Comparison of ENCODE assay signal across 7 mouse cellular contexts in genomic region chr13:52531121-52531520, GRCm38 (mm10). TPM values are rescaled to one million over a fixed set of nuclear protein-coding genes. Genes with fewer than 3 reads are reported as not detected.
DNase-seq lines count a peak whose midpoint lies in the region; ATAC-seq and TF ChIP-seq lines count a peak whose summit lies in the region.

Gene Diras2 (minus strand): TSS chr13:52531279.

- DNase-seq in lung, embryonic 14.5 days: no peak
- DNase-seq in lung, postnatal 10 days: no peak
- DNase-seq in fat pad, adult 2 months (ENCODE audit: extremely low read depth, low read depth, low spot score): peak; percentile 70
- no peak for DNase-seq in layer of hippocampus, postnatal 14 days (ENCODE audit: low spot score in 2 of 2)
- DNase-seq in adipocyte (ENCODE audit: low spot score): no peak

- peak within 1 kb of the TSS; percentile 44 for H3K4me3 ChIP-seq in lung, embryonic 14.5 days (ENCODE audit: low read depth, low read length)
- no peak within 1 kb of the TSS for H3K4me3 ChIP-seq in myocyte

- no peaks in the 10 kb centered on the region for H3K4me1 ChIP-seq in lung, embryonic 14.5 days (ENCODE audit: insufficient read depth)

- H3K79me2 ChIP-seq in myocyte (ENCODE audit: control insufficient read depth, insufficient read depth): no peaks in the 10 kb centered on the region

- H3K27me3 ChIP-seq in lung, embryonic 14.5 days (ENCODE audit: insufficient read depth, low read length): peaks cover 22% of the 10 kb centered on the region
- no peaks in the 10 kb centered on the region for H3K27me3 ChIP-seq in myocyte (ENCODE audit: control insufficient read depth, insufficient read depth, insufficient read length)

- WGBS in lung, embryonic 14.5 days: 36% methylated on average over 9 of the region's 9 CpGs

- TF ChIP-seq POLR2A in myocyte (IDR thresholded peaks at IDR 0.05; ENCODE audit: insufficient read length, low read depth): no peak

- H3K4me2 ChIP-seq in lung, embryonic 14.5 days: peak within 1 kb of the TSS; percentile 96
- H3K4me2 ChIP-seq in myocyte (ENCODE audit: low read depth): peak within 1 kb of the TSS; percentile 60

- H3K36me3 ChIP-seq in lung, embryonic 14.5 days (ENCODE audit: insufficient read depth): no peaks in the 10 kb centered on the region
- H3K36me3 ChIP-seq in myocyte (ENCODE audit: control insufficient read depth, insufficient read depth): no peaks in the 10 kb centered on the region

- H3ac ChIP-seq in myocyte (ENCODE audit: control insufficient read depth, insufficient read length): no peak within 1 kb of the TSS

- H3K9ac ChIP-seq in lung, embryonic 14.5 days: peak within 1 kb of the TSS; percentile 40

- no peak within 1 kb of the TSS for H3K27ac ChIP-seq in lung, embryonic 14.5 days (ENCODE audit: low read depth)

- no peak for TF ChIP-seq CTCF in lung, embryonic 14.5 days (IDR thresholded peaks at IDR 0.05; ENCODE audit: low read depth)

- no peak for ATAC-seq in lung, embryonic 14.5 days (ENCODE audit: insufficient read depth)
- no peak for ATAC-seq in frontal cortex, adult (ENCODE audit: low TSS enrichment)

- peaks cover 4% of the 10 kb centered on the region; the same call in 1 of the 2 replicates for H3K9me3 ChIP-seq in lung, embryonic 14.5 days (ENCODE audit: low read depth, low read length)

TF ChIP-seq in myocyte, 11 proteins besides CTCF, POLR2A, EP300 and RAD21:
- TF ChIP-seq E2F4 (IDR thresholded peaks at IDR 0.05; ENCODE audit: insufficient read depth): no peak
- no peak for TF ChIP-seq POLR2AphosphoS2 (IDR thresholded peaks at IDR 0.05; ENCODE audit: insufficient read length, low read depth)
- TF ChIP-seq SRF (IDR thresholded peaks at IDR 0.05; ENCODE audit: control insufficient read depth, insufficient read length, low read depth): no peak
- TF ChIP-seq REST (IDR thresholded peaks at IDR 0.05; ENCODE audit: insufficient read depth, insufficient read length): no peak
- TF ChIP-seq MYOD1 (IDR thresholded peaks at IDR 0.05; ENCODE audit: control insufficient read depth in 1 of 3, insufficient read length in 2 of 3, low read depth in 2 of 3): no peak
- no peak for TF ChIP-seq TCF3 (IDR thresholded peaks at IDR 0.05; ENCODE audit: insufficient read length, low read depth)
- TF ChIP-seq TCF12 (IDR thresholded peaks at IDR 0.05; ENCODE audit: insufficient read depth, poor library complexity, severe bottlenecking): no peak
- TF ChIP-seq USF1 (IDR thresholded peaks at IDR 0.05; ENCODE audit: low read depth): no peak
- TF ChIP-seq CEBPB (IDR thresholded peaks at IDR 0.05; ENCODE audit: insufficient read depth, poor library complexity, severe bottlenecking): no peak
- no peak for TF ChIP-seq MAX (IDR thresholded peaks at IDR 0.05; ENCODE audit: low read depth)
- TF ChIP-seq MYOG (IDR thresholded peaks at IDR 0.05; ENCODE audit: control insufficient read depth in 1 of 3, insufficient read depth in 1 of 3, insufficient read length in 2 of 3, low read depth in 2 of 3): no peak

RNA-seq across cellular contexts. Expression of gene Diras2, which starts in this region (rescaled TPM):
- polyA plus RNA-seq in lung, embryonic 14.5 days (2014; fragmentation: Nextera tagmentation; extraction: Ambion mirVana): 0.14 and 0.20 TPM in 2 replicates
- 100 to 1,000 TPM; 138 to 149 TPM for total RNA-seq in layer of hippocampus, postnatal 14 days (2021)
- polyA plus RNA-seq in myocyte (2012; fragmentation: generic; extraction: Trizol): 0.30 TPM
